Mouse (Mus musculus) cerebellum, adult 11-12 months (tissue): ENCODE measurements around the gene Mrpl48.

Experiments used
- DNase-seq: peaks from one replicate; pipeline ENCODE4 v3.0.0; 2022

The Mrpl48 gene

DNA sequence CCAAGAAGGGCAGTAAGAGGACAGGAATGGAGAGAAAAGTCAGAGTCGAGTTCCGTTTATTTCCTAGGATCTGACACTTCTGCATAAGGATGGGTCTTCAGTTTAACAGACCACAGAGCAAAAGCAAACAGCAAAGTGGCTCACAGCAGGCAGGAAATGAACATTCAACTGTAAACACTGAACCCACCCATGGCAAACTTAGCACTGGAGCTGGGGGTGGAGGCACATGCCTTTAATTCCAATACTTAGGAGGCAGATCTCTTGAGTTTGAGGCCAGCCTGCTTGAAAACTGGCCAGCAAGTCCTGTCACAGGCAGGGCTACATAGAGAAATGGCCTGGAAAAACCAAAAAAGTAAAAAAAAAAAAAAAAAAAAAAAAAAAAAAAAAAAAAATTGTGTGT, 74.6 kb downstream of the Mrpl48 start:
- no peak for DNase-seq

DNA sequence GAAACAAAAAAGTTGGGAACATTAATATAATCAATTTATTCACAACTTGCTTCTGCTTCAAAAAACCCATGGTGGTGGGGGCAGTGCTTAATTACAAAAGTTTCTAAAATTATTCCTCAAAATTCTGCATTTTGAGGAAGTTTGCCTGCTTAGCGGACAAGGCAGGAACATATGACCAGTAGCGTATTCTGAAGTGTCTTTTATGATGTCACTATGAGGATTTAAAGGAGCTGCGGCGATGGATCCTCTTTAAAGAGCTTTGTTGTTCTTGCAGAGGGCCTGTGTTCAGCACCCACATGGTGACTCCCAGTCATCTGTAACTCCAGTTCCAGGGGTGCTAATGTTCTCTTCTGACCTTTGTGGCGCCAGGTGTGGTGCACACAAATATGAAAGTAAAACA, 77.3 kb downstream of the Mrpl48 start:
- no peak for DNase-seq

DNA sequence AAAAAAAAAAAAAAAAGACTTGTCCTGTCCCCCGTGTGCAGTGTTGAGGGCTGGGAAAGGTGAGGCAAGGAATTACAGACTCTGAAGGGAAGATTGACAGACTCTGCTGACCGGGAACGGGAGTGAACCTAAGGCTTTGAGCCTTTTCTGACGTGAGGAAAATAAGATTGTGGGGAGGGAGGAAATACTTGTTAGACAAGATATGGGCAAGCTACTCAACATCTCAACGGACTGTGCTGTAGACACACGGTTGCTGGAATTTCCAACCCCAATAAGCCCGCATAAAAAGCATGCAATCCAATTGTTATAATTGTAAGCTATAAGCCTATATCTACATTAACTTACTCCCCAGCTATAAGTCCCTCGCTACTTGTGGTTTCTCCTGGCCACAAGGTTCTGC, 83.4 kb downstream of the Mrpl48 start:
- DNase-seq = no peak

DNA sequence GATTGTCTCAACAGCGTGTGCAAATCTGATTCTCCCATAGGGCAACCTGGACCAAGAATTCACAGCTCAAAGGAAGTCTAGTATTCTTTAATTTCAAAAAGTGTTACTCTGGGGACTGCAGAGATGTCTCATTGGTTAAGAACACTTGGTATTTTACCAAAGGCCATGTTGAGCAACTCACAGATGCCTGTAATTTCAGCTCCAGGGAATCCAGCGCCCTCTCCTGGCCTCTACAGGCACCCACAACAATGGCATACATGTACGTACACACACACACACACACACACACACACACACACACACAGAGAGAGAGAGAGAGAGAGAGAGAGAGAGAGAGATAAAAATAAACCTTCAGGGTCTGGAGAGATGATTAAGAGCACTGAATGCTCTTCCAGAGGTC, 85.9 kb downstream of the Mrpl48 start:
- DNase-seq = no peak

DNA sequence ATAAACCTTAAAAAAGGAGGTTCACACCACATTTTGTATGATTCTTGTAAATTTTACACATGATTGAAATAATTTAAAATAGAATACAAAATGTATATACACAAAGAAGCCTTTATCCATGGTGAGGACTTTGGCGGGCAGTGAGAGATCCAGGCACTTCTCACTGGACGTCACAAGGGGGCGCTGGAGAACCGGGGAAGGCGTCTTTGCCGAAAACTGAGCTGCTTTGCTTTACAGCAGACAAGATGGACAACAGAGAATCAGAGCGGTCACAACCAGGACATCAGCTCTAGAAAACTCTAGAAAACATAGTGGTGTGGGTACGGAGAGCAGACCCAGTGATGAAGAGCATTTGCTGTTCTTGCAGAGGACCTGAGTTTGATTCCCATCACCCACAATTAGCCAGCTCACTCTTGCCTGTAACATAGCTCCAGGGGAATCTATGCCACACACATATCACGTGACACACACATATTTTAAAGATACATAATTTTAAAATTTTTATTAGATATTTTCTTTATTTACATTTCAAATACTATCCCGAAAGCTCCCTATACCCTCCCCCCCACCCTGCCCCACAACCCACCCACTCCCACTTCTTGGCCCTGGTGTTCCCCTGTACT, 87.3 kb downstream of the Mrpl48 start:
- peak; percentile 69 for DNase-seq

DNA sequence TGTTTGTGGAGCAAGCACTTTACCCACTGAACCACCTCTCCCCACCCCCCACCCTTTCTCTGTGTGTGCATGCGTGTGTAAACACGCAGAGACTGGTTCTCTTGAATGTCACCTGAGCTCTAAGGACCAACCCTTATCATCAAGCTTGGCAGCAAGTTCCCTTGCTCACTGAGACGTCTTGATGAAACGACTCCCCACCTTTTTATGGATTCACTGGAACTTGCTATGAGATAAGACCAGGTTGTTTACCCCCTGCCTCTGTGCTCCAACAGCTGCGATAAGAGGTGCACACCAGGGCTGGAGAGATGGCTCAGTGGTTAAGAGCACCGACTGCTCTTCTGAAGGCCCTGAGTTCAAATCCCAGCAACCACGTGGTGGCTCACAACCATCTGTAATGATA, 87.9 kb downstream of the Mrpl48 start:
- no peak for DNase-seq

DNA sequence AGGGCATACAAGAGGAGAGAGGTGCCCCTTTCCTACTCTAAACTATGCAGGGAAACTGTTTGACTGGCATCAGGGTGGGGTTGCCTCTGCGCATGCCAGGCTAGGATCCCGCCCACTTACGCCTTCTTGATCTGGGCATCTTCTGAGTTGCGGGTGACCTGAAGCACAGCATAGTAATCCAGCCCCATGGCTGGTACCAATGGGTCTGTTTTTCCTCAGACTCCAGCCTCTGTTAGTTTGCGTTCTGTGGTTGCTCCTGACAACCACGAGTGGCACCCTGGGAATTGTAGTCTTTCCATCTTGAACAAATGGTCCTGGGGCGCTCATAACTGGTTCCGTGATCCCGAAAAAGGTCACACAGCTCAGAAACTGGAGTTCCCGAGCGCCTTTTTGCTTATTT, 93.5 kb downstream of the Mrpl48 start, which contains the start of gene Dnajb13:
Dnajb13 (minus strand) TSS at position 388 of the 400 bp plus-strand sequence.
- DNase-seq = no peak

DNA sequence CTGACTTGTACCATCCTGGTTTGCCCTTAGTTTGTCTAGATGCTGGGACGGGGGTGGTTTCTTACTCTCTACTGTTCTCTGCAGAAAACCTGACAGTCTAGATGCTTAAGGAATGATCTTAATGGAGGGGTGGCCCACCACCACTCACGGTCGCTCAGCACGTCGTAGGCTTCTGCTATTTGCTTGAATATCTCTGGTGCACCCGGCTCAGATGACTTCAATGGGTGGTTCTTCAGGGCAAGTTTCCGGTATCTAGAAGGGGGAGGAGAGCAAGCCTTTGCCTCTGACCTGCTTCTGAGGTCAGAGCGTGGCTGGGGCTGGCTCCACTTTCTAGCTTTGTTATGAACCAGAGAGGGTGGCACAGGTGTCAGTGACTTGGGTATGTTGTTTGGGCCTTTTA, 96.5 kb downstream of the Mrpl48 start:
- no peak for DNase-seq

DNA sequence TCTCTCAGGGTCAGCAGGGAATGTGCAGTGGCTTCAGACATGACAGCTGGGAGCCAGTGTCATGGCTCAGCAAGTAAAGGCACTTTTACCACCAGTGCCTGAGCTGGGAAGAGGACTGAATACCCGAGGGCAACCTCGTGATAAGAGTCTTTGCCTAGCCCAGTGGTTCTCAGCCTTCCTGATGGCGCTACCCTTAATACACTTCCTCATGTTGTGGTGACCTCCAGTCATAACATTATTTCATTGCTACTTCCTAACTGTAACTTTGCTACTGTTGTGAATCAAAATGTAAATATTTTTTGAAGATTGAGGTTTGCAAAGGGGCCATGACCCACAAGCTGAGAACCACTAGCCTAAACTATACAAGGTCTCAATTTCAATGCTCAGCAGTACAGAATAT, 99.4 kb downstream of the Mrpl48 start:
- no peak for DNase-seq

DNA sequence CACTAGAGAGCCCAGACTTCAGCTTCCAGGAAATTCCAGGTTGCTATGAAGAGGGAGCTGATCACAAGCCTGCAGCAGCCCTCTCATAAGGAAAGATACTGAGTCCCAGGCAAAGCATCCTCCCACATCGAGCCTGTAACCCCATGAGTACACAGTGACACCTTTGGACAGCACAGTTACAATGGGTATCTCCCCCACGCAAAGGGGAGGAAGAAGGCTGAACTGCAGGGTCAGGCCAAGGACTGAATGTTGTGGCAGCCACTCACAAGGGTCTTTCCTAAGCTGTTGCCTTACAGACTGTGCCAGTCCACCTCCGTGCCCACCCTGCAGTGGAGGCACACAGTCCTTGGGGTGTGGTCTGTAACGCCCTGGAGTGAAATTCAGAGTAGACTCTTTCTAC, 101.6 kb downstream of the Mrpl48 start:
- DNase-seq = no peak

DNA sequence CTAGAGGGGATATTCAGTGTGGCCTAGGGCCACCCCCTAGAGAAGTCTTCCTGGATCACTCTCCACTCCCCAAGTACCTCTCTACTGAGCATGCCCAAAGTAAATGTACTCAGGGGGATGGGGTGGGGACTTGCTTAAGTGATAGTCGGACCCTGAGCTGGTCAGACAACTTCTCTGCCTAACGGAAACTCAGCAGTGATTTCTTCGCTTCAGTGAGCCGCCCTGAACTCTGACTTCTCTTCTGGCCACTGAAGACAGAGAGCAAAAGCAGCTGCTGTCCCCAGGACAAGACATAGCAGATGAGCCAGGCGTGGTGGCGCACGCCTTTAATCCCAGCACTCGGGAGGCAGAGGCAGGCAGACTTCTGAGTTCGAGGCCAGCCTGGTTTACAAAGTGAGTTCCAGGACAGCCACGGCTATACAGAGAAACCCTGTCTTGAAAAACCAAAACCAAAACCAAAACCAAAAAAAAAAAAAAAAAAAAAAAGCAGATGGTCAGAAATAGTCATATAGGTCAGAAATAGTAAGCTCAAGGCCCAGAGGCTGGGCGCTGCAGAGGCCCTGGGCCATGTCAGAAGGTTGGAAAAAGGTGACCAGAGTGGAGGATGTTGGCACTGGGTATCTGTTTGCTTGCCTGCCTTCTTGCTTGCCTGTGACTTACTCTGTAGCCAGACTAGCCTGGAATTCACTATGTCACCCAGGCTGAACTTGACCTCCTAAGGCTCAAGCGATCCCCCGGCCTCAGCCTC, 103.2 kb downstream of the Mrpl48 start:
- no peak for DNase-seq

DNA sequence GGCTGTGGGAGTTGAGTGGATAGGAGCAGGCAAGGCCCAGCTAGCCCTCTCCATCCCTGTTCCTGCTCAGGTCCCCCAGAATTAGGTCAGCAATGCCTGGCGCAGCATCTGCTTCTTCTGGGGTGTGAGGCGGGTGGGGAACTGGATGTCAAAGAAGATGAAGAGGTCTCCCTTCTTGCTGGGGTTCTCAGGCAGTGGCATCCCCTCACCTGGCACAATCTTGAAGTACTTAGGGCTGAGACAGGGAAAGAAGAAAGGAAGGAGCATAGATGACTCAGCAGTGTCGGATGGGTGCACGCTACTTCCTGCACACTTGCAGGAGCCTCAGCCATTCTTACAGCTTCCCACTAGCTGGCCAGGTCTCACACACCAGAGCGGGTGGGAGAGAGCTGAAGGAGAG, 105.0 kb downstream of the Mrpl48 start:
- no peak for DNase-seq

DNA sequence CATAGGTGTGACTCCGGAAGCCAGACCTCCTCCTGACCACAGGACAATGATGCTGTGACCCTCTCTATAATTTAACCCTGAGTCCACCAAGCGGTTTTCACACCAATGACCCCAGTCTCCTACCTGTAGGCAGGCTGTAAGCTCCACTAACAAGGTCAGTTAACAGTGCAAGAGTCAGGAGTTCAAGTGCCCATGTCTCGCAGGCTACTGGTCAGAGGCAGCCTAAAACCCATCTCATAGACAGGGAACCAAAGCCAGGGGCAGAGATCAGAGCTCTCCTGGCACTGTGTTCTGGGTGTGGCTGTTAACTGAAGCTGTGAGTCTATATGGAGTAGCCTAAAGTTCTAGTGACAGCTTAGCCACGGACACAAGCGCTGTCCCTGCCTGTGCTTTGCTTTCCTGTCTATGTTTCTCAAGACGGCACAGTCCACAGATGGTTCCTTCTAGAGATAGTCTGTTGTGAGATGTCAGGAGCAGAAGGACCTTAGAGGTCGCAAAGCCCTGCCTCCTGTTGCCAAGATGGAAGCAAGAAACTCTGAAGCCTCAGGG, 105.7 kb downstream of the Mrpl48 start:
- DNase-seq = no peak

DNA sequence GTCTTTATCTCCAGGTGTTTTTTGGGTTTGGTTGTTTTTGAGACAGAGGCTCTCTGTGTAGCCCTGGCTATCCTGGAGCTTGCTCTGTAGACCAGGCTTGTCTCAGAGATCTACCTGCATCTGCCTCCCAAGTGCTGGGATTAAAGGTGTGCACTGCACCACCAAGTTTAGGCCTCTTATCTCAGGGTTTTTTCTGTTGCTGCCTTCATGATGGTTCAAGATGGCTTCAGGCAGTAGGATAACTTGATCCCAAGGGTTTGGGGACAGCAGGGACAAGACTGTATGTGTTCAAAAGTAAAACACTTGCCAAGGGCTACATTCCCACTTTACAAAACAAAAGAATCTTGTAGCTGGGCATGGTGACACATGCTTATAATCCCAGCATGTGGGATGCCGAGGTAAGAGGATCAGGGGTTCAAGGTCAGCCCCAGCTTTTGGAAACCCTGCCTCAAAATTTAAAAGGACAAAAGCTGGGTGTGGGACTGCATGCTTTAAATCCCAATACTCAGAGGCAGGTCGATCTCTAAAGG, 106.2 kb downstream of the Mrpl48 start:
- DNase-seq = no peak

DNA sequence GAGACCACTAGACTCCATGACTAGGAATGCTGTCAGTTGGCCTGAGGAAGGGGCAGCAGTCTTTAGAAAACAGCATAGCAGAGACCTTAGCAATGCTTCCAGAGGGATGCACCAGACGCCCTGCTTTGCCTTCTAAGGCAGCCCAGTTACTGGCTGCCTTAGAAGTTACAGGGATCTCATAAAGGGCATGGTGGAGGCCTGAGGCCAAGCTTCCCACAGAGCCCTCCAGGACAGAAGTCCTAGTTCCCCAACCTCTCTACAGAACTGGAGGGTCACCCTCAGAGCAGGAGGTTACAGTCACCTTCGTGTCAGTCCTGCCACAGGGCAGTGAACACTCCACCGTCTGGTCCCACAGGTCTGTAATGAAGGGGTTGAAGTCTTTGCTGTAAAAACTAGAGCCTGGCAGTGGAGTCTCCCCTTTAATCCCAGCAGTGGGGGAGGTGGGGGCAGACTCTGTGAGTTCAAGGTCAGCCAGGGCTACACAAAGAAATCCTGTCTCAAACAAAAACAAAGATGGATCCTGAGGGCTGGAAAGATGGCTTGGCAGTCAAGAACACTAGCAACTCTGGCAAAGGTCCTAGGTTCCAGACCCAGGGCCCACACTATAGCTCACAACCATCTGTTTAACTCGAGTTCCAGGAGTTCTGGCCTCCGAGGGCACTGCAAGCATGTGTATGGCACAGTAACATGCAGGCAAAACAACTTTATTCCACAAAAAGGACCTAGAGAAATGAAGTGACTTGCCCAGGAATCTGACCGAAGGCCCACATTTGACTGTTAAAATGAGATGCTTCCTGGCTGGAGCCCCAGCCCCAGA, 106.9 kb downstream of the Mrpl48 start:
- no peak for DNase-seq

DNA sequence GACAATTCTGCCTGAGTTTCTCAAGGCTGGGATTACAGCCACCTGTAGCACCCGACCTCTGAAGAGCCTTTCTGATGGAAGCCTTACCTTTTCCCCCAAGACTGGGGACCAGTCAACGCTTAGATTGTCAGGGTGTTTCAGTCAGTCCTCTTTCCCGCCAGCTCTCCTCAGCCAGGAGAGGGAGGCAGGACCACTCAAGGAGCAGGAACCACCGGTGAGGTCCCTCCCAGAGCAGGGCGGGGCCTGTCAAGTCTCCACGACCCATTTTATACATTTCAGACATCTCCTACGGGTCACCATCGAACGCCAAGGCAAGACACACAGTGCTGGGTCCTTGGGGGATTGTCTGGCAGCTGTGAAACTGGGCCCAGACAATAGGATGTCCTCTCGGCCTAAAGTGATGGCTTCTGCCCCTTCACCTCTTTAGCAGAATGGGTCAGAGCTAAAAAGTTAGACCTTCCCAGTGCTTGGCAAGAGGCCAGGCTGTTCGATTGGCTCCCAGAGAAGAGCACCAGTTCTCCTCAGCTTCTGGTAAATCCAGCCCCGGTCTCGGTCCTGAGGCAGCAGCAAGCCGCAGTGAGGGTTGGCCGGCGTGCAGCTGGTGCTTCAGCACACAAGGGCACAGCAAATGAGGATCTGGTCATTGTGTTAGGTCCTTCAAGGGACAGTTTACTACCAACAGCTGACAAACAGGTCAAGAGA, 107.7 kb downstream of the Mrpl48 start:
- DNase-seq = no peak

DNA sequence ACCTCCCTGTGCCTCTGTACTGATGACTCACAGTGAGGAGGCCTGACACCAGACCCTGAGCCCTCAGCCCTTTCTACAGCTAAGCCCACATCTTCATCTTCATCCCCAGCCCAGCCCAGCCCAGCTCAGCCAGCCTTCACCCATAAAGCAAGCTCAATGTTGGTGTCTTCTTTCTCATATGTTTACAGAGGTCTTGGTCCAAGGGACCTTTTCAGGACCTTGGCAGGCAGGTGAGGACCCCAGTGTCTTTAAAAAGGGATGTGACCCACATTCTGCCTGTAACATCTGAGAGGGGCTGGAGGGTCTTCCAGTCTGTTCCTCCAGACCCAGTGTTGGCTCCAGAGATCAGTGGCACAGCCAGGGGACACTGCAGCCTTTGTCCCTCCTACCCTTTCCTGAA, 108.6 kb downstream of the Mrpl48 start:
- no peak for DNase-seq

DNA sequence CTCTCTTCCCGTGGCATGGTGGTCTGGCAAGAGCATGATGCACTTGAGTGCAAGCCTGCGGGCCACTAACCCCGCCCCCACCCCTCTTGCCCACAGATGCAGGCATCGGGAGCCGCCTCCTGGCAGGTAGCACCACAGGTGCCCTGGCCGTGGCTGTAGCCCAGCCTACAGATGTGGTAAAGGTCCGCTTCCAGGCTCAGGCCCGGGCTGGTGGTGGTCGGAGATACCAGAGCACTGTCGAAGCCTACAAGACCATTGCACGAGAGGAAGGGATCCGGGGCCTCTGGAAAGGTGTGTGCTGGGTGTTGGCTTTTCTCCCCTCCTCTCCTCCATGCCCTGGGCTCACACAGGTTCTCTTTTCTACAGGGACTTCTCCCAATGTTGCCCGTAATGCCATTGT, 110.1 kb downstream of the Mrpl48 start:
- no peak for DNase-seq

DNA sequence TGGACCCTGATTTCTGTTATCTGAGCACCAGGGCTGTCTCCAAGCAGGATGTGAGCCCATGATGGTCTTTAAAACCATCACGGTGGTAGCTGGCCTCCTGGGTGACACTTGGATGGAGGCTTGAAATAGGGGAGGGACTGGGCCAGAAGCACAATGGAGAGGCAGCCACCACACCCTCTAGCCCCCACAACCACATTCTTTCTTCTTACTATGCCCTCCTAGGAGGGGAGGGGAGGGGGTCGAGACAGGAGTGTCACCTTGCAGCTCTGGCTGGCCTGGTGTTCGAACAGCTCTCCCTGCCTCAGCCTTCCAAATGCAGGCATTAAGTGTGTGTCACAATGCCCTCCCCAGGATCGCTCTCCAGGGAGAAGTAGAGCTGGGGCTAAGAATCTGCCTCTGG, 110.7 kb downstream of the Mrpl48 start:
- DNase-seq = no peak

DNA sequence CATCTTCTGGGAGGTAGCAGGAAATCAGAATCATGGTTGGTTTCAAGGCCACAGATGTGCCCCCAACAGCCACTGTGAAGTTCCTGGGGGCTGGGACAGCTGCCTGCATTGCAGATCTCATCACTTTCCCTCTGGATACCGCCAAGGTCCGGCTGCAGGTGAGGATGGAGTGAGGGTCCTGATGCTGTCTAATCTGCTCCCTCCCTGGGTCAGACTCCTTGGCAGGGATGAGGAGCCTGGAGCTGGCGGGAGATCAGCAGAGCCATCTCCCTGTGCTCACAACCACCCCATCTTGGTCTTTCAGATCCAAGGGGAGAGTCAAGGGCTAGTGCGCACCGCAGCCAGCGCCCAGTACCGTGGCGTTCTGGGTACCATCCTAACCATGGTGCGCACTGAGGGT, 111.3 kb downstream of the Mrpl48 start:
- no peak for DNase-seq

DNA sequence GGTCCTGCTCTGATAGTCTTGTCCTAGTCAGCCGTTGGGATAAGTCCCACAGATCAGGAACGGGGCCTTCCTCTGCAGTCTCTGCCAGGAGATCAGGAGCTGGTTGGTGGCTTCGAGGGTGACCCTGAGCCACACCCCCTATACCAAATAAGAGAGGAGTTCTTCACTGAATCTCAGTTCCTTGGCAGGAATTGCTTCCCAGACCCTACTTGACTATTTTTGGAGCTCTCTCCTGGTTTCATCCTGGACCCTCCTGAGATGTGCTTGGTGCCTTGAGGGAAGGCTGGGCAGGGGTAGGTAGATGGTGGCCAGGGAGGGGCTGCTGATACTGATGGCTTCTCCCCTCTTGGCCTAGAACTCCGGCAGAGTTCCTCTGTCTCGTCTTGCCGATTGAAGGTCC, 111.7 kb downstream of the Mrpl48 start:
- no peak for DNase-seq
